Mouse (Mus musculus): Measurements from ENCODE around the gene Lrfn3. TPM values are rescaled to one million over a fixed set of nuclear protein-coding genes. Genes with fewer than 3 reads are reported as not detected.

Lrfn3 gene
- 6.8 and 7.5 TPM in 2 replicates for polyA plus RNA-seq (2015; fragmentation: Nextera tagmentation; extraction: Ambion mirVana)

DNA sequence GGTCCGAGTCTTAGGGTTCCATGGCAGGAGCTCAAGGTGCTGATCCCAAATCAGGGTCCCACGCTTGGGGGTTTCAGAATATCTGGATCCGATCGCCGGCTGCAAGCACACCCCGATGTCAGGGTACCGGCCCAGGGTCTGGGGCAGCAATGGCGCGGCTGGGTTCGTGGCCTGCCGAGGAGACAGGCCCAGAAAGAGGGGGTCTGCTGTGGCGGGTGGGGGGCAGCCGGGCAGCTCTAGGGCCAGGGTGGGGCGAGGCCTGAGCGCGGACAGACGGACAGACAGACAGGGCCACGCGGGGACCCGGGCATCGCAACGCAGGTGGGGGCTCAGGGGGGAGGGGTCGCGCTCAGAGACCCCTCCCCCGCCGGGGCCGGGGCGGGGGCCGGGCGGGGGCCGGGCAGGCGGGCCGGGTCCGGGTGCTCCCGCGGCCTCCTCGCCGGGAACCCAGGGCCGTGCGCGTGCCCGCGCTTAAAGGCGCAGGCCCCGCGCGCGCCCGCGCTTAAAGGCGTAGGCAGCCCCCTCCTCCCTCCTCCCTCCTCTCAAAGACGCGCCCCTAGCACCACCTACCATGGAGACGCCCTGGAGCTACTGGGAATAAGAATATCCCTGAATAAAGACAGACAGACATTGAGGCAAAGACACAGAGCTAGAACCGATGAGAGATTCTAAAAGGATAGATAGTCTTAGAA, at the start of gene Lrfn3:
Lrfn3 (minus strand) TSS at position 121 of the 692 bp plus-strand sequence.
- H3K9ac ChIP-seq, result peak within 1 kb of the TSS; percentile 88
- peak within 1 kb of the TSS; percentile 81 for H3K4me2 ChIP-seq (replicated peaks)
- peaks cover 28% of the 10 kb centered on the region for H3K4me1 ChIP-seq
- ATAC-seq (ENCODE audit: low FRiP score, low read depth), result peak; percentile 64
- H3K4me3 ChIP-seq, result peak within 1 kb of the TSS; percentile 66
- WGBS, result 2% methylated on average over 45 of the region's 55 CpGs
- H3K27me3 ChIP-seq, result peaks cover 16% of the 10 kb centered on the region
- no peaks in the 10 kb centered on the region for H3K9me3 ChIP-seq
- peak within 1 kb of the TSS; percentile 39 for H3K27ac ChIP-seq
- H3K36me3 ChIP-seq, result peaks cover 19% of the 10 kb centered on the region

GRCm38 (mm10) chr7:30411023-30411422, 48.5 kb upstream of the Lrfn3 start:
- ATAC-seq (ENCODE audit: low FRiP score, low read depth), result no peak
- H3K9ac ChIP-seq, result no peak overlapping the region
- WGBS, result 73% methylated on average over 3 of the region's 3 CpGs

GRCm38 (mm10) chr7:30409789-30410188, 47.2 kb upstream of the Lrfn3 start:
- H3K4me1 ChIP-seq, result no peaks in the 10 kb centered on the region
- ATAC-seq (ENCODE audit: low FRiP score, low read depth), result no peak

More at GRCm38 (mm10) chr7:30411023-30411422, 48.5 kb upstream of the Lrfn3 start:
- Histone ChIP-seq H3K4me1 (no peaks in the 10 kb centered on the region), H3K36me3 (no peaks in the 10 kb centered on the region), H3K4me2 (replicated peaks) (no peak overlapping the region), H3K27ac (no peak overlapping the region), H3K27me3 (peaks cover 9% of the 10 kb centered on the region; the same call in 1 of the 2 replicates), H3K4me3 (no peak overlapping the region), H3K9me3 (no peaks in the 10 kb centered on the region)

GRCm38 (mm10) chr7:30408639-30409038, 46.1 kb upstream of the Lrfn3 start:
- ATAC-seq (ENCODE audit: low FRiP score, low read depth), result no peak
- H3K36me3 ChIP-seq, result no peaks in the 10 kb centered on the region
- H3K27me3 ChIP-seq, result peaks cover 9% of the 10 kb centered on the region; the same call in 1 of the 2 replicates
- no peak overlapping the region for H3K4me3 ChIP-seq
- H3K9ac ChIP-seq, result no peak overlapping the region
- H3K4me2 ChIP-seq (replicated peaks), result no peak overlapping the region
- H3K27ac ChIP-seq, result no peak overlapping the region
- 82% methylated on average over 3 of the region's 3 CpGs for WGBS
- H3K9me3 ChIP-seq, result no peaks in the 10 kb centered on the region
- no peaks in the 10 kb centered on the region for H3K4me1 ChIP-seq

More at GRCm38 (mm10) chr7:30409789-30410188, 47.2 kb upstream of the Lrfn3 start:
- H3K9ac ChIP-seq, result no peak overlapping the region
- no peaks in the 10 kb centered on the region for H3K36me3 ChIP-seq
- H3K27me3 ChIP-seq, result peaks cover 9% of the 10 kb centered on the region; the same call in 1 of the 2 replicates
- no peak overlapping the region for H3K27ac ChIP-seq
- H3K9me3 ChIP-seq, result no peaks in the 10 kb centered on the region
- WGBS, result 42% methylated on average over 2 of the region's 2 CpGs
- no peak overlapping the region for H3K4me2 ChIP-seq (replicated peaks)
- H3K4me3 ChIP-seq, result no peak overlapping the region

DNA sequence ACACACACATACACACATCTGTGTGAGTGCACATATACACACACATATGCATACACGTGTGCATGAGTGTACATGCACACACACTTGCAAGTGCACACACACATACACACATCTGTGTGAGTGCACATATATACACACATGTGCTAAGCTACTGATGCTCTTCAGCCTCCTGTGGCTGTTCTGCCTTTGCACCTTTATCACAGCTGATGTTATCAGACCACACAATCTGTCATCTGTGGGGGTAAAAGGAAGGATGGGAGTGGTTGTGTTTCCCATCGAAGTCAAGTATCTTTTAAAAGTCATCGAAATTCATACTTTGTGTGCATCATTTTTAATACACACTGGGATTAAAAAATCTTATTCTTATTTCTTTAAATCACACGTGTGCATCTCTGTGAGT, 39.8 kb upstream of the Lrfn3 start:
- ATAC-seq (ENCODE audit: low FRiP score, low read depth), result no peak
- H3K4me1 ChIP-seq, result no peaks in the 10 kb centered on the region
- H3K27ac ChIP-seq, result no peak overlapping the region
- H3K36me3 ChIP-seq, result no peaks in the 10 kb centered on the region
- H3K9ac ChIP-seq, result no peak overlapping the region
- H3K27me3 ChIP-seq, result no peaks in the 10 kb centered on the region
- no peak overlapping the region for H3K4me2 ChIP-seq (replicated peaks)
- 66% methylated on average over 4 of the region's 4 CpGs for WGBS
- H3K4me3 ChIP-seq, result no peak overlapping the region
- no peaks in the 10 kb centered on the region for H3K9me3 ChIP-seq

GRCm38 (mm10) chr7:30399671-30400070, 37.1 kb upstream of the Lrfn3 start:
- Histone ChIP-seq H3K4me1 (no peaks in the 10 kb centered on the region), H3K9me3 (no peaks in the 10 kb centered on the region), H3K27ac (no peak overlapping the region), H3K27me3 (no peaks in the 10 kb centered on the region), H3K4me3 (no peak overlapping the region), H3K36me3 (no peaks in the 10 kb centered on the region), H3K4me2 (replicated peaks) (no peak overlapping the region), H3K9ac (no peak overlapping the region)
- WGBS, result 64% methylated on average over 7 of the region's 7 CpGs
- no peak for ATAC-seq (ENCODE audit: low FRiP score, low read depth)

GRCm38 (mm10) chr7:30394871-30395270, 32.3 kb upstream of the Lrfn3 start:
- H3K36me3 ChIP-seq, result no peaks in the 10 kb centered on the region
- no peaks in the 10 kb centered on the region for H3K9me3 ChIP-seq
- no peak overlapping the region for H3K4me3 ChIP-seq
- 35% methylated on average over 2 of the region's 2 CpGs for WGBS
- no peak overlapping the region for H3K4me2 ChIP-seq (replicated peaks)
- no peak for ATAC-seq (ENCODE audit: low FRiP score, low read depth)
- no peak overlapping the region for H3K27ac ChIP-seq
- no peaks in the 10 kb centered on the region for H3K27me3 ChIP-seq
- H3K9ac ChIP-seq, result no peak overlapping the region
- H3K4me1 ChIP-seq, result no peaks in the 10 kb centered on the region

DNA sequence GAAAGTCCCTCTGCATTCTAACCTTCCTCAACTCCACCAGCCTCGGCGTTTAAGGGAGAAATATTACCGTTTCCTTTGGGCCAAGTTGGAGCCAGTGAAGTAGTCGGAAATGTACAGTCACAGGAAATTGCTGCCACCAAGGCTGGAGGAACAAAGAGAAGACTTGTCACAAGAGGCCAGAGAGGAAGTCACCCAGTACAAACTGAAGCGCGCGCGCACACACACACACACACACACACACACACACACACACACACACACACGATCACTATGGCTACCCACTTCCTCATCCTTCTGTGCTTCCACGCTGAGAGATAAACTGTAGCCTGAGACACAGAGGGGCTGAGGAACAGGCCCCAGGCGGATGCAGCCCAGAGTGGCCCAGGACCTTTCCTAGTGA, 31.8 kb upstream of the Lrfn3 start:
- no peak overlapping the region for H3K4me3 ChIP-seq
- no peaks in the 10 kb centered on the region for H3K27me3 ChIP-seq
- H3K36me3 ChIP-seq, result no peaks in the 10 kb centered on the region
- no peak overlapping the region for H3K4me2 ChIP-seq (replicated peaks)
- no peaks in the 10 kb centered on the region for H3K9me3 ChIP-seq
- H3K4me1 ChIP-seq, result no peaks in the 10 kb centered on the region
- no peak for ATAC-seq (ENCODE audit: low FRiP score, low read depth)
- no peak overlapping the region for H3K27ac ChIP-seq
- H3K9ac ChIP-seq, result no peak overlapping the region
- WGBS, result 57% methylated on average over 11 of the region's 11 CpGs

DNA sequence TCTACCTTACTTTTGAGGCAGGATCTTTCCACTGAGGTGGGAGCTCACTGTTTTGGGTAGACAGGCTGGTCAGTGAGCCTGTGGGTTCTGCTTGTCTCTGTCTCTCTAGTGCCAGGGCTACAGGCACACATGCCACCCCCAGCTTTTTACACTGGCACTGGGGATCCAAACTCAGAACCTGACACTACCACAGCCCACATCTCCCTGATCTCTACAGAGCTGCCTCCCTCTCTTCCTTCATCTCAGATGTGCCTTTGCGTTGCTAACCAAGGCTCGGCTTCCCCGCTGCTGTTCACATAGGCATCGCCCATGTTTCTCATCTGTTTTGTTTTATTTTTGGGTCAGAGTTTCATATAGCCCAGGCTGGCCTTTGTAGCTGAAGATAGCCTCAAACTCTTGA, 31.1 kb upstream of the Lrfn3 start:
- Histone ChIP-seq H3K36me3 (no peaks in the 10 kb centered on the region), H3K27ac (0 out of 2 replicates have a peak overlapping the region, but pooled peaks have one; percentile 22), H3K27me3 (no peaks in the 10 kb centered on the region), H3K9ac (no peak overlapping the region), H3K4me1 (no peaks in the 10 kb centered on the region), H3K4me3 (no peak overlapping the region), H3K4me2 (replicated peaks) (no peak overlapping the region), H3K9me3 (no peaks in the 10 kb centered on the region)
- 80% methylated on average over 4 of the region's 4 CpGs for WGBS
- ATAC-seq (ENCODE audit: low FRiP score, low read depth), result no peak

- Histone ChIP-seq H3K4me2 (replicated peaks) (no peak overlapping the region), H3K27me3 (no peaks in the 10 kb centered on the region), H3K9me3 (no peaks in the 10 kb centered on the region), H3K4me3 (no peak overlapping the region), H3K4me1 (no peaks in the 10 kb centered on the region), H3K9ac (no peak overlapping the region), H3K36me3 (no peaks in the 10 kb centered on the region), H3K27ac (no peak overlapping the region)
- 69% methylated on average over 4 of the region's 4 CpGs for WGBS
- ATAC-seq (ENCODE audit: low FRiP score, low read depth), result no peak
Measured at GRCm38 (mm10) chr7:30392746-30393520, 30.4 kb upstream of the Lrfn3 start.

DNA sequence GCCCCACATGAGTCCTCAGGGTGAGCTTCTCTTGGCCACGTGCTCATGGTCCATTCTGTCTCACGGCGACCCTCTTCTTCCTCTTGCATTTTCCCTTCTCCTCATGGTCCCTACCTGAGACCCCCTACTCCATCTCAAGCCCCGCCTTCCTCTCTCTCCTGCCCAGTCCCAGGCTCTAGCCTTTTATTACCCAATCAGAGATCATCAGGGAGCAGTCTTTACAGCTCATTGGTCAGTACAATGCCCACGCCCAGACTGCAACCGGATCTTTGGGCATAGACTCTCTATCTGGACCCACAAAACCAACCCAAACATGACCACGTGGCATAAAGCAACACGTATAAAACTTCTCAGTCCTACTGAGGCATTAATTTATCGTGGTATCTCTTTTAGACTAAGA, 21.5 kb upstream of the Lrfn3 start:
- no peaks in the 10 kb centered on the region for H3K9me3 ChIP-seq
- H3K4me1 ChIP-seq, result no peaks in the 10 kb centered on the region
- no peaks in the 10 kb centered on the region for H3K36me3 ChIP-seq
- no peak overlapping the region for H3K27ac ChIP-seq
- ATAC-seq (ENCODE audit: low FRiP score, low read depth), result no peak
- H3K27me3 ChIP-seq, result 0 out of 2 replicates have a peak, but pooled peaks cover 3% of the 10 kb centered on the region
- 85% methylated on average over 9 of the region's 9 CpGs for WGBS
- H3K4me3 ChIP-seq, result no peak overlapping the region
- H3K4me2 ChIP-seq (replicated peaks), result no peak overlapping the region
- H3K9ac ChIP-seq, result no peak overlapping the region

DNA sequence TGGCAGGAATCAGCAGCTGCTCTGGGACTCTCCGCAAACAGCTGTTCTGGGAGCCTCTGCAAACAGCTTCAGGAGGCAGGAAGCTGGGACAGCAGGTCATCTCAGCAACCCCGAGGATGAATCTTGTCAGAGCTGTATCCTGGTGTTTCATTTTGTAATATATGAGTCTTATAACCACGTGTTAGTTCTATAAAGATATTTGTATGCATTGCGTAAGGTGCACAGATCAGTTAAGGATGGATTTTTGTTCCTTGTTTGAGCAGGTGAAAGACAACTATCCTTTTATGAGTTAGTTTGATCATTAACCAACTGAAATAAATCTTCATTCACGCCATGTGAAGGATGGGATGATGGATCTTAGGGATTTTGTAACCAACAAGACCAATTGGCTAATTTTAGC, 17.5 kb upstream of the Lrfn3 start:
- no peak for ATAC-seq (ENCODE audit: low FRiP score, low read depth)
- no peak overlapping the region for H3K4me3 ChIP-seq
- 53% methylated on average over 5 of the region's 5 CpGs for WGBS
- H3K9me3 ChIP-seq, result no peaks in the 10 kb centered on the region
- H3K27me3 ChIP-seq, result peaks cover 6% of the 10 kb centered on the region; the same call in 1 of the 2 replicates
- no peak overlapping the region for H3K4me2 ChIP-seq (replicated peaks)
- H3K27ac ChIP-seq, result no peak overlapping the region
- H3K9ac ChIP-seq, result no peak overlapping the region
- H3K36me3 ChIP-seq, result no peaks in the 10 kb centered on the region
- no peaks in the 10 kb centered on the region for H3K4me1 ChIP-seq

All from limb, embryonic 13.5 days (tissue).